Mouse (Mus musculus) frontal cortex, postnatal 25 days (tissue): ENCODE measurements around the gene Hapln3.

Experiments
- DNase-seq, 2 experiments: peaks; one replicate each; pipeline ENCODE4 v3.0.0; 2022; ENCODE audit warnings: low spot score in 2 of 2

Hapln3 gene

GRCm38 (mm10) chr7:79130843-79131444 is at the start of gene Hapln3:
Hapln3 (minus strand) TSS chr7:79131018.
- DNase-seq: no peak

- DNase-seq: no peak
These were observed 43.0 kb upstream of the Hapln3 start for GRCm38 (mm10) chr7:79173800-79174199.

- DNase-seq: no peak
These were observed 41.0 kb upstream of the Hapln3 start for GRCm38 (mm10) chr7:79171782-79172181.

- no peak for DNase-seq
These were observed 36.3 kb upstream of the Hapln3 start for GRCm38 (mm10) chr7:79167006-79167562.

- DNase-seq: no peak
These were observed 28.6 kb upstream of the Hapln3 start for GRCm38 (mm10) chr7:79159406-79159805.

DNA sequence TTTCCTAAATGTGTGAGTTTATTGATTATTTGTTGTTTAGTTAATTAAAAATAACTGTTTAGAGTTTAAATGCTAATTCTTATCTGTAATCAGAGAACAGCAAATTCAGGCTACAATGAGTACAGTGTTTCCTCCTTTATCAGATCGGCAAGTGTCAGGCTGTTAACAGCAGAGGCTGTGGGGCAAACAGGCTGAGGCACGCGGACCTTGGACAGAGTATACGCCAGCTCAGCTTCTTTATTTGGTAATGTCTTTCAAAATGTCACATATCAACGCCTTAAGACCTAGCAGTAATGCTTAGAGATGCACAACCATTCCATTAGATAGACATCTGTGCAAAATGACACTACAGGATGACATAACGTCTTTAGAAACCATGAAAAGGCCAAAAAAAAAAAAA is 18.7 kb upstream of the Hapln3 start:
- no peak for DNase-seq

DNA sequence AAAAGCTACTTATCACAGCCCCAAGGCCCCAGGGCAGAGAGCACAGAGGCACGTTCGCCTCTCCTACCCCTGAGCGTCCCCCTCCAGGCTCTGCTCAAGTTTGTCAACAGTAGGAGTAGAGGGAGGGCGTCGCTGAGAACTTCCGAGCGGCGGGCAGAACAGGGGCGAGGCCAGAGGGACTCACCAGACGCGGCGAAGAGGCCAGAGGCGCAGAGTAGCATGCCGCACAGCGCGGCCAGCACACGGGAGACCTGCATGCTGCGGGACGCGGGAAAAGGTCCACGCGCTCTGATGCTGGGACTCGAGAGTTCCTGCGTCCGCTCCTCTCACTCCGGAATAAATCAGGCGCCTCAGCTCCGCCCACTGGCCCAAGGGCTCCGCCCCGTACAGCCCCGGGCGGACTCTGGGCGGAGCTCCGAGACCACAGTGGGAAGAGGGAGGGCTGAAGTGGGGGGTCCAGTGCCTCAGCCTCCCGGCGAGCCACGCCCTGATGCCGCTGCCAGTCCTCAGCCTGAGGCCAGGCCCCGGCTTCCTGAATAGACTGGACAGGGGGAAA is 18.0 kb upstream of the Hapln3 start, which contains the start of gene Mfge8:
Mfge8 (minus strand) TSS at position 350 of the 556 bp plus-strand sequence.
- DNase-seq: peak; percentile 29 to 63

GRCm38 (mm10) chr7:79147931-79148653 is 17.3 kb upstream of the Hapln3 start:
- DNase-seq: no peak

- no peak for DNase-seq
These were observed 16.4 kb upstream of the Hapln3 start for GRCm38 (mm10) chr7:79147011-79147837.

DNA sequence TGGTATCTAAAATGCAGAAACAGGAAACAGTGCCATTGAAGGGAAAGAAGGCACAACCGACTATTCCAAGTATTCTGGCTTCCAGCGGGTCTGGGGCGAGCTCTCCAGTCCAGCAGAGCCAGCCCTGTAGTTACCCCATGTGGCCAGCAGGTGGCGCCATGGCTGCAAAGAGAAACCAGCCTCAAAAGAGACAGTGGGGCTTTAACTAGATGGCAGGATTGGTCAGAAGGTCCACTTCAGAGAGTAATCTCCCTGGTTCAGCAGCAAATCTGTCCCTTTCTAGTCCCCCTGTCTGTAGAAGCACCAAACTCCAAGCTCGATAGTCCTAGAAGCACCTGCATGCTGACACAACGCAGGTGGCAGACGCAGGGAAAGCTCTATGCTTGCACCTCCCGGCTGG is 10.1 kb upstream of the Hapln3 start:
- peak; percentile 75 to 80 for DNase-seq

DNA sequence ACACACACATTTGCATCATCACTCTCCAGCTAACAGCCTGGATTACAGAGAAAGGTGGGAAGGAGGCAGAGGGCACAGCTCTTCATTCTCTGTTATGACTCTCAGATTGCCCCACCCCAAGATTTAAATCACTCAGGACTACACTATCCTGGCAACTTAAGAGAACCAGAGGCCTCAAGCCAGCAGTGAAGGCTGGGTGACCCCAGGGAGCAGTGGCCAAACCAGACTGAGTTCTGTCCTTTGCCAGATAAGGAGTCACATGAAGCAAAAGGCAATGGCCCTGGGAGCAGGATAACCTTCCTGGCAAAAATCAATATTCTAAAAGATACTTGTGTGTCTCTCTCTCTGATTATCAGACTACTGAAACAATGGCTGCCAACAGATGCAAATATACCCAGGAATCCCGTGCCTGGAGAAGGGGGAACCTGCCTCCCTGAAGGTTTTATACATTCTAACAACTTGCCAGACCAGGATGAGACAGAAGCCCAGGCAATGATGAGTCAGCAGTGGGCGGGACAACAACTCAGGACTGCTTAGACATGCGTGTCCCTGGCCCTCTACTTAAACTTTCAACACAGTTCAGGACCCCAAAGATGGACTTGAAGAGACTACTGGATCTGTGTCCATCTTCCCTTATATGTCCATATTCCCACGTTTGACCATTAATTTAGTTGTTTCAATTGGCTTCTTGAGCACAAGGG is 9.2 kb upstream of the Hapln3 start:
- no peak for DNase-seq

DNA sequence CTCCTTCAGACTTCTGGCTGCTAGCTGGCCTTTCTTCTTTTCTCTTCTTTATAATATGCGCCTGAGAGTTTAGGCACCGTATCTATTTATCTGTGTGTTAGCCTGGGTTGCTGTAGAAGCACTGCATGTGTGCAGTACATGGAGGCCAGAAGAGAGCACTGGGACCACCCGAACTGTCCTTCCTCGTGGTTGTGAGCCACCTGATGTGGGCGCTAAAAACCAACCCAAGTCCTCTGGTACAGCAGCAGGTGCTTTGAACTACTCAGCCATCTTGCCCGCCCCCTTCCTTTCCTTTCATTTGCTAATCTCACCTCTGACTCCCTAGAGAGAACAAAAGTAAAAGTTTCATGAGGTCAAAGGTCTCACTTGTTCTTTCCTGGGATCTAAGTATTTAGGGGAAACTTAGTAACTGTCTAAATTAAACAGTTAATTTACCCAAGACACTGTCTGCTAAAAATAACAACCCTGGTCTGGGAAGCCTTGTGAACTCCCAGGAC is 8.6 kb upstream of the Hapln3 start:
- DNase-seq: no peak

- DNase-seq: no peak
These were observed 2.6 kb upstream of the Hapln3 start for GRCm38 (mm10) chr7:79133391-79133790.

GRCm38 (mm10) chr7:79130385-79130784 is 433 bp downstream of the Hapln3 start:
- DNase-seq: no peak

DNA sequence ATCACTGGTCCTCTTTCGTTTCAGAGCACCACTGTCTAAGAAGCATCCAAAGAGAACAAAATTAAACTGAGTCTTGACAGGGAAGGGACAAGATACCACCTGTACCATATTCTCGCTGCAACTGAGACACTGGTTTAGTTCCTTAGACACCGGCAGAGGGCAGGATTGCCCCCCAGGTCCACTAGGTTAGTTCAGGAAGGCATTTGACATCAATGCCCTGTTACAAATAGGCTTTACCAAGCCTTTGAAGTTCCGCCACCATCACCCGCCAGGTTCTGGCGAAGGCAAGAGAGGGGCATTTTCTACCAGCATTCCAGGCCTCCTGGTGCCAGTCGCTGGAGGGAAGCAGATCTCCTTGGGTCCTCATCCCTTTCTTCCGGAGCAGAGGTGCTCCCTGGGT is 935 bp downstream of the Hapln3 start:
- DNase-seq: no peak

DNA sequence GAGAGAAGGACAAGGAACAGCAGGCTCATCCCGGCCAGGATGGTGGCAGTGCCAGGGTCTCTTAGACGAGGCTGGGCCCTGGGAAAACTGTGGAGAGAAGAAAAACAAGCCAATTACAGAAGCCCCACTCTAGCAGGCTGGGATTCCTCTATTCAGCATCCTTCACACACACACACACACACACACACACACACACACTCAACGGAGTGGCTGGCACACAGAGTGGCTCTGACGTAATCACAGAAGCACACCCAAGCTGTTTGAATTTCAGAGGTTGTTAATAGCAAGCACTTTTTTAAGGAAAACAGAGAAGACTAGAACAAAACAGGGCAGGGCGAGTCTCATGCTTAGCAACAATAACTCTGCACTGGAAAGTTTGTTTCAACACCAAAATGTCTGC is 7.4 kb downstream of the Hapln3 start:
- no peak for DNase-seq

GRCm38 (mm10) chr7:79113848-79114247 is 17.0 kb downstream of the Hapln3 start:
- no peak for DNase-seq

GRCm38 (mm10) chr7:79096492-79096891 is 34.3 kb downstream of the Hapln3 start:
- no peak for DNase-seq

DNA sequence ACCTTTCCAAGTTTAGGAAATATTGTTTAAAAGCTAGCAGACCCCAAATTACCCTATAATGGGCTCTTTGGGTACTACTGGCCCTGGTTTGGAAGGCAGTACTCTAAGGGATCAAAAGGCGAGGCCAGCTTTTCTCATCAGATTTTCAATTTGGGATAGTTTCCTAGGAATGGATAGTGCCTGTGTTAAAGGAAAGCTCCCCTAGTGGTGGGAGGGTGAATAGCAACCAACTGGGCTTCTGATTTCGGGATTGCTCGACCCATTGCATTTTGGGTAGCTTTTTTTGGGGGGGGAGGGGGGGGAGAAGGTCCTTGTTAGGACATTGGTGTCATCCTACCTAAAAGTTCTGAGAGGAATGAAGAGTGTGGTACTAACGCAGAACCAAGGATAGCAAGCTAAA is 41.7 kb downstream of the Hapln3 start:
- no peak for DNase-seq

GRCm38 (mm10) chr7:79080572-79081399 is 50.0 kb downstream of the Hapln3 start:
- peak; percentile 62 to 63 for DNase-seq
